Mouse (Mus musculus): ENCODE results near the gene Frmd4b.

- no peak for TF ChIP-seq CEBPB (IDR thresholded peaks at IDR 0.05; ENCODE audit: insufficient read depth, poor library complexity, severe bottlenecking)
- no peak for TF ChIP-seq POLR2A (IDR thresholded peaks at IDR 0.05; ENCODE audit: insufficient read length, low read depth)
- TF ChIP-seq USF1 (IDR thresholded peaks at IDR 0.05; ENCODE audit: low read depth): no peak
- no peak for TF ChIP-seq SRF (IDR thresholded peaks at IDR 0.05; ENCODE audit: control insufficient read depth, insufficient read length, low read depth)
- no peak for TF ChIP-seq POLR2AphosphoS2 (IDR thresholded peaks at IDR 0.05; ENCODE audit: insufficient read length, low read depth)
- no peak for TF ChIP-seq MYOG (IDR thresholded peaks at IDR 0.05; ENCODE audit: control insufficient read depth in 1 of 3, insufficient read depth in 1 of 3, insufficient read length in 2 of 3, low read depth in 2 of 3)
- TF ChIP-seq REST (IDR thresholded peaks at IDR 0.05; ENCODE audit: insufficient read depth, insufficient read length): no peak
Measured at GRCm38 (mm10) chr6:97239360-97239759, 378.0 kb downstream of the Frmd4b start.
